Mouse (Mus musculus): Measurements from ENCODE around the gene Tapt1. TPM values are rescaled to one million over a fixed set of nuclear protein-coding genes. Genes with fewer than 3 reads are reported as not detected.

Tapt1 gene
- polyA plus RNA-seq, 1 experiment from 2014 or later: 46.7 TPM

DNA sequence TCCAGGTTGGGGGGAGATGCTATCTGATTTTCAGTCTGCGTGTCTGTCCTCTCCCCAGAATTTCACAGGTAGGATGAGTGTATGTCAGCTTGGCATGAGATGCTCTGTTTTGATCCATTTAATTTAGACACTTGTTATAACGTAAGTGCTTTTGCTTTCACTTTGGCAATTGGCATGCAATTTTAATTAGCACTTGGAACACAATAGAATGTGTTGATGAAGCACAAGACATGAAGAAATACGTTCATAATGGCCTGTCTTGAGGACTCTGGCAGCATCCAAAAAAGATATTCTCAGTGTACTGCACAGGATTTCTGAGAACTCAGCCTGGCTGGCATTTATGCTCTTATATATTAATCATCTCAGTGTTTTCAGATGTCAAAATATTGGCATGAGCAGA is 7.5 kb upstream of the Tapt1 start:
- no peak for TF ChIP-seq CTCF (IDR thresholded peaks at IDR 0.05)
- H3K27me3 ChIP-seq: no peaks in the 10 kb centered on the region
- in situ Hi-C loops (cut with MboI; ENCODE audit: low pct_unique_long_range_greater_than_20kb): no loop called here
- DNase-seq (ENCODE audit: low read depth, low spot score) (no peak), ATAC-seq (no peak)
- CTCF ChIA-PET: no interaction called here
- POLR2A ChIA-PET: no interaction called here

GRCm38 (mm10) chr5:44228756-44229155 is 2.3 kb upstream of the Tapt1 start:
- no peaks in the 10 kb centered on the region for H3K27me3 ChIP-seq
- POLR2A ChIA-PET: interaction anchor here (0.7 kb wide), 1 partner anchor 17 kb away, joined by 3 read pairs; no protein-coding TSS in a partner anchor
- CTCF ChIA-PET: interaction anchor here (0.9 to 2.3 kb wide), 2 partner anchors 14 to 45 kb away, joined by 4 to 10 read pairs; no protein-coding TSS in a partner anchor
- DNase-seq (ENCODE audit: low read depth, low spot score) (no peak), ATAC-seq (no peak)
- in situ Hi-C loops (cut with MboI; ENCODE audit: low pct_unique_long_range_greater_than_20kb): no loop called here
- TF ChIP-seq CTCF (IDR thresholded peaks at IDR 0.05): no peak

DNA sequence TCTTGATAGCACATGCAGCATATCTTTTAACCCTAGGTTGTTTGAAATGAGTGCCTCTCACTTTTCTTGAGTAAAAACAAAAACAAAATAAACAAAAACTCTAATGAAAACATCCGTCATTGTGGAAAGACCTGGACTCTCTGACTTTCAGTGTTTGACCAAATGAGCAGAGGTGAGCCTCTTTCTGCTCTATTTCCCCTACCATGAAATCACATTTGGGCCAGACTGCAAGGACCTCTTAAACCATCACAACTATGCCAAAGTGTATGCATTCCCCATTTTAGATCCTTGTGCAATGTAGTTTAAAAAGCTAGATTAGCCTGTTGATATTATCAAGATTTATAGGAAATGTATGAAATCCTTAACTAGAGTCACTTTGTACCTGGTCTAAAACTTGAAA is 1.9 kb upstream of the Tapt1 start:
- in situ Hi-C loops (cut with MboI; ENCODE audit: low pct_unique_long_range_greater_than_20kb): no loop called here
- POLR2A ChIA-PET: no interaction called here
- no peaks in the 10 kb centered on the region for H3K27me3 ChIP-seq
- no peak for ATAC-seq
- no peak for DNase-seq (ENCODE audit: low read depth, low spot score)
- CTCF ChIA-PET: interaction anchor here (0.9 to 2.3 kb wide), 2 partner anchors 14 to 45 kb away, joined by 4 to 10 read pairs; no protein-coding TSS in a partner anchor
- TF ChIP-seq CTCF (IDR thresholded peaks at IDR 0.05): no peak

GRCm38 (mm10) chr5:44227462-44227840 is 1.0 kb upstream of the Tapt1 start:
- CTCF ChIA-PET: interaction anchor here (2.3 kb wide), 1 partner anchor 15 kb away, joined by 10 read pairs; no protein-coding TSS in a partner anchor
- H3K27me3 ChIP-seq: no peaks in the 10 kb centered on the region
- no peak for DNase-seq (ENCODE audit: low read depth, low spot score)
- POLR2A ChIA-PET: interaction anchor here (0.6 kb wide), 1 partner anchor 82 kb away, joined by 4 read pairs; no protein-coding TSS in a partner anchor
- no peak for TF ChIP-seq CTCF (IDR thresholded peaks at IDR 0.05)
- in situ Hi-C loops (cut with MboI; ENCODE audit: low pct_unique_long_range_greater_than_20kb): no loop called here
- no peak for ATAC-seq

DNA sequence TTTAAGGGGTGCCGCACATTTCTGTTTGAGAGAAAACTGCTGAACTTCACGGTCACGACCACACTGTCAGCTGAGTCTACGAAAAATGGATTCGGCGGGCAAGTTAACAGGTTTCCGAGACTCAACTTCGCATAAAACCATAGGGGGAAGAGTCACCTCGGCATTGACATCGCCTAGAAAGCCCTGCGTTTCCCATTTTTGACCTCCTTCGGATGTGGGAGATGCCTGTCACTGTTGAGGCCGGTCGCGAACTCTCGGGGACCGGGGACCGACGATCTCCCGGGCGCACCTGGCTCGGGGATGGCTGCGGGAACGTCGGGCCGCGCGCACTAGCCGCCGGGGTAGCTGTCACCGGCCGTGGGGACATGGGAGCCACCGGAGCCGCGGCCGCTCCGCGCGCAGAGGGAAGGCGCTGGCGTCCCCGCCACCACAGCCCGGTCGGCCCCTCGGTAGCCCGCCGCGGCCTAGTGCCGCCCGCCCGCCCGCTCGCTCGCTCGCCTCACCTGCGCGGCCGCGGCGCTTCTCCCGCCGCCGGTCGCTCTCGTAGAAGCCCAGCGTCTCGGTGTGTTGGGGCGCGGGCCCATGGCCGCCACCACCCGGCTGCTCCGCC is 410 bp downstream of the Tapt1 start:
- ChIA-PET POLR2A (no interaction called here), CTCF (interaction anchor here (1.5 to 3.2 kb wide), 2 partner anchors 14 to 22 kb away, joined by 3 to 18 read pairs; no protein-coding TSS in a partner anchor)
- ATAC-seq (peak; percentile 35), DNase-seq (ENCODE audit: low read depth, low spot score) (no peak)
- in situ Hi-C loops (cut with MboI; ENCODE audit: low pct_unique_long_range_greater_than_20kb): no loop called here
- H3K27me3 ChIP-seq: no peaks in the 10 kb centered on the region
- TF ChIP-seq CTCF (IDR thresholded peaks at IDR 0.05): no peak

GRCm38 (mm10) chr5:44224916-44225600 is 1.4 kb downstream of the Tapt1 start:
- in situ Hi-C loops (cut with MboI; ENCODE audit: low pct_unique_long_range_greater_than_20kb): loop anchor here (25.0 kb wide), 1 partner anchor 538 kb away; no protein-coding TSS in a partner anchor
- CTCF ChIA-PET: interaction anchor here (1.0 to 3.2 kb wide), 8 partner anchors 11 to 1467 kb away, joined by 3 to 18 read pairs (median 4); no protein-coding TSS in a partner anchor
- TF ChIP-seq CTCF (IDR thresholded peaks at IDR 0.05): no peak
- ATAC-seq (no peak), DNase-seq (ENCODE audit: low read depth, low spot score) (no peak)
- no peaks in the 10 kb centered on the region for H3K27me3 ChIP-seq
- POLR2A ChIA-PET: no interaction called here

DNA sequence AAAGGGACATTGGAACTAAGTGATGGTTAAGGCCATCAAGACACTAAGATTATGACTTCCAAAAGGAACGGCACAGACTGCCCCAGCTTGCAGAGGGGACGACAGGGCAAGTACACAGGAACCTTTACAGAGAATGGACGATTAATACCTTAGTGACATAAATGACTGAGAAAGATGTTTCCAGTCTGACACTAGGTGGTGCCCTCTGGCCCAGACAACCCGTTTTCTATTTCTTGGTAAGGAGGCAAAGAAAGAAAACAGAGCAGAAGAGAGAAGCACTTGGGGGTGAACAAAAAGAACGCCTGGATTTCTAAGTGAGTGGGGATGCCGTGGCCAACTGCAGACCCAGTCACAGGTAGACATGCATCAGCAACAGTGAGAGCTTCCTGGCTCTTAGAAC is 2.2 kb downstream of the Tapt1 start:
- CTCF ChIA-PET: interaction anchor here (0.7 to 3.2 kb wide), 13 partner anchors 8 to 1468 kb away, joined by 3 to 18 read pairs (median 4); no protein-coding TSS in a partner anchor
- in situ Hi-C loops (cut with MboI; ENCODE audit: low pct_unique_long_range_greater_than_20kb): loop anchor here (25.0 kb wide), 1 partner anchor 537 kb away; no protein-coding TSS in a partner anchor
- DNase-seq (ENCODE audit: low read depth, low spot score) (no peak), ATAC-seq (no peak)
- peak; percentile 74 for TF ChIP-seq CTCF (IDR thresholded peaks at IDR 0.05)
- no peaks in the 10 kb centered on the region for H3K27me3 ChIP-seq
- POLR2A ChIA-PET: interaction anchor here (0.6 kb wide), 1 partner anchor 1275 kb away, joined by 5 read pairs; no protein-coding TSS in a partner anchor

DNA sequence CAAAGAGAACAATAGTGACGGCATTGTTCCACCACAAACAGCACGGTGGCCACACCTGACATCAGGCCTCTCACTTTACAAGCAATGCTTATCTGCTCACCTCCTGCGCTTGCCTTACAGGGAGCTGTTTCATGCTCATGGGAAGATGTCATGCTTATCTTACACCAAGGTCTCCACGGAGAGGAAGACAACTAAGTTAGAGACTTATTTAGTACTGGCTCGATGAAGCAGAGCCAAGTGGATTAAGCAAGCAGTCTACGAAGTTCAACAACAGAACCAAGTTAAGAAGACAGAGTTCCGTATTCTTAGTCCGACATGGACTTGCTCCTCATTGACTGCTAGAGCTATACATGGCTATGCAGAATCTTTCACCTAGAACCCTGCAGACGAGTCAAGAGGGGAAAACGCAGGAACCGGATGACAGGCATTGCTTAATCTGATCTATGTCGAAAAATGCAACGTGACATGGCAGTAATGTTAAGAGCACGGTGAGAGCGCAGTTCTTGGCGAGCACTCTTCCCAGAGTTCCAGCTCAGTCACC is 3.0 kb downstream of the Tapt1 start:
- H3K27me3 ChIP-seq: no peaks in the 10 kb centered on the region
- CTCF ChIA-PET: interaction anchor here (0.7 to 3.2 kb wide), 10 partner anchors 8 to 73 kb away, joined by 3 to 18 read pairs (median 4); no protein-coding TSS in a partner anchor
- in situ Hi-C loops (cut with MboI; ENCODE audit: low pct_unique_long_range_greater_than_20kb): loop anchor here (25.0 kb wide), 1 partner anchor 536 kb away; no protein-coding TSS in a partner anchor
- no peak for TF ChIP-seq CTCF (IDR thresholded peaks at IDR 0.05)
- DNase-seq (ENCODE audit: low read depth, low spot score) (no peak), ATAC-seq (no peak)
- POLR2A ChIA-PET: no interaction called here

- ChIA-PET POLR2A (no interaction called here), CTCF (no interaction called here)
- in situ Hi-C loops (cut with MboI; ENCODE audit: low pct_unique_long_range_greater_than_20kb): loop anchor here (25.0 kb wide), 1 partner anchor 533 kb away; no protein-coding TSS in a partner anchor
- H3K27me3 ChIP-seq: no peaks in the 10 kb centered on the region
- DNase-seq (ENCODE audit: low read depth, low spot score) (no peak), ATAC-seq (no peak)
- no peak for TF ChIP-seq CTCF (IDR thresholded peaks at IDR 0.05)
Observed at GRCm38 (mm10) chr5:44220430-44220829, 6.0 kb downstream of the Tapt1 start.

DNA sequence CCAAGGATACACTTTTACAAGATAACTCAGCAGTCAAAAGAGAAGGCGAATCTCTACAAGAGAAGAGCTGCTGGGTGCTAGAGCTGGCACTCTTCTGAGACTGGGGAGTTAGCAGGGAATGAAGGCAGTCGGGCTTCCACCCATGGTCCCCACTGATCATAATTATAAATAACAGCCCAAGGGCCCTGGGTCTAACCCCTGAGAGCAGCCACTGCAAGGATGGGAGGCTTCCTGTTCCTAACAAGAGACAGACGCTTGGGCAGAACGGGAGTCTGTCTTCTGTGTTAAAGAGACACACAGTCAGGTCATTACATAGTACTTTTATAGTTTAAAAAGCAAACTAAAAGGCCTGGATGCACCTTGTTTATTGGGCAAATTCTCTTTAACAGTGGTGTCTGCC is 6.6 kb downstream of the Tapt1 start:
- no peaks in the 10 kb centered on the region for H3K27me3 ChIP-seq
- DNase-seq (ENCODE audit: low read depth, low spot score) (no peak), ATAC-seq (no peak)
- in situ Hi-C loops (cut with MboI; ENCODE audit: low pct_unique_long_range_greater_than_20kb): loop anchor here (25.0 kb wide), 1 partner anchor 533 kb away; no protein-coding TSS in a partner anchor
- TF ChIP-seq CTCF (IDR thresholded peaks at IDR 0.05): no peak
- ChIA-PET CTCF (interaction anchor here (1.4 kb wide), 1 partner anchor 10 kb away, joined by 3 read pairs; no protein-coding TSS in a partner anchor), POLR2A (no interaction called here)

Data from Patski (cell line).